Mouse (Mus musculus) embryonic facial prominence, embryonic 14.5 days (tissue): ENCODE data around the gene Gpbp1. TPM values are rescaled to one million over a fixed set of nuclear protein-coding genes. Genes with fewer than 3 reads are reported as not detected.

ENCODE experiments used
- ATAC-seq: fragments of 200-750 bp; cut with Nextera tagmentation; 2 replicates; pipeline ENCODE4 v1.8.0; 2017; ENCODE audit warnings: low read depth, moderate number of reproducible peaks, moderate TSS enrichment
- DNase-seq: peaks from one replicate; pipeline ENCODE4 v3.0.0-alpha.2; 2015; ENCODE audit warnings: low spot score
- H3K27ac ChIP-seq: fragments of 300-500 bp; sonication (generic); replicated peaks from 2 replicates; pipeline ENCODE4 v1.5.1; 2014; ENCODE audit warnings: low read depth, mild to moderate bottlenecking, low read length, moderate library complexity
- H3K27me3 ChIP-seq: fragments of 300-500 bp; sonication (generic); replicated peaks from 2 replicates; pipeline ENCODE4 v1.6.1; 2014; ENCODE audit warnings: low read length; ENCODE audit not compliant: control insufficient read depth, insufficient read depth
- H3K36me3 ChIP-seq: fragments of 300-500 bp; sonication (generic); 2 replicates; pipeline ENCODE4 v1.6.1; 2014; ENCODE audit warnings: low read length, mixed read lengths; ENCODE audit not compliant: control insufficient read depth, insufficient read depth
- H3K4me1 ChIP-seq: fragments of 300-500 bp; sonication (generic); 2 replicates; pipeline ENCODE4 v1.6.1; 2014; ENCODE audit warnings: antibody characterized with exemption, low read length; ENCODE audit not compliant: control insufficient read depth, insufficient read depth
- H3K4me2 ChIP-seq: fragments of 300-500 bp; sonication (generic); 2 replicates; pipeline ENCODE4 v1.6.1; 2014; ENCODE audit warnings: low read depth, mild to moderate bottlenecking, low read length, moderate library complexity, mixed read lengths
- H3K4me3 ChIP-seq: fragments of 300-500 bp; sonication (generic); 2 replicates; pipeline ENCODE4 v1.5.1; 2014; ENCODE audit warnings: low read depth, mild to moderate bottlenecking, low read length
- H3K9ac ChIP-seq: fragments of 300-500 bp; sonication (generic); 2 replicates; pipeline ENCODE4 v1.6.1; 2014; ENCODE audit warnings: low read depth, mild to moderate bottlenecking, low read length, moderate library complexity, mixed read lengths
- H3K9me3 ChIP-seq: fragments of 300-500 bp; sonication (generic); 2 replicates; pipeline ENCODE4 v1.6.1; 2016; ENCODE audit warnings: low read length; ENCODE audit not compliant: control insufficient read depth
- WGBS: fragments of 180-500 bp; shearing (Covaris S2); extraction: QIAGEN DNeasy Blood & Tissue Kit; methylation state at CpG from one replicate; pipeline ENCODE4 v1.1.7; 2014; 5-methylcytosine and 5-hydroxymethylcytosine counted together
- polyA plus RNA-seq: library from polyadenylated mRNA; unstranded; fragments of >200 nt; fragmentation: Nextera tagmentation; extraction: Ambion mirVana; gene quantifications from 2 replicates; pipeline ENCODE4 v1.2.1, GENCODE M21; 2014

Gene Gpbp1
- 90.0 and 94.1 TPM in 2 replicates for polyA plus RNA-seq

- H3K4me1 ChIP-seq: peaks cover 12% of the 10 kb centered on the region
- ATAC-seq (peak; percentile 95), DNase-seq (peak; percentile 100)
- peak within 1 kb of the TSS; percentile 79 for H3K4me2 ChIP-seq
- no peaks in the 10 kb centered on the region for H3K36me3 ChIP-seq
- H3K4me3 ChIP-seq: peak within 1 kb of the TSS; percentile 92
- H3K27ac ChIP-seq: peak within 1 kb of the TSS; percentile 98
- under 1% methylated on average over 53 of the region's 109 CpGs for WGBS
- peak within 1 kb of the TSS; percentile 99 for H3K9ac ChIP-seq
- H3K27me3 ChIP-seq: peaks cover 25% of the 10 kb centered on the region
- no peaks in the 10 kb centered on the region for H3K9me3 ChIP-seq
Measured at GRCm38 (mm10) chr13:111489802-111490723, at the start of gene Gpbp1. Gene Gpbp1 (minus strand): TSS chr13:111490111.

GRCm38 (mm10) chr13:111537718-111538117 is 47.8 kb upstream of the Gpbp1 start:
- no peak overlapping the region for H3K4me2 ChIP-seq
- 78% methylated on average over 9 of the region's 9 CpGs for WGBS
- no peak overlapping the region for H3K9ac ChIP-seq
- H3K4me3 ChIP-seq: no peak overlapping the region
- no peak overlapping the region for H3K27ac ChIP-seq
- no peaks in the 10 kb centered on the region for H3K36me3 ChIP-seq
- DNase-seq: no peak
- H3K27me3 ChIP-seq: no peaks in the 10 kb centered on the region
- ATAC-seq: no peak
- H3K4me1 ChIP-seq: no peaks in the 10 kb centered on the region
- H3K9me3 ChIP-seq: no peaks in the 10 kb centered on the region

GRCm38 (mm10) chr13:111536207-111536887 is 46.4 kb upstream of the Gpbp1 start:
- ATAC-seq (no peak), DNase-seq (no peak)
- H3K9ac ChIP-seq: no peak overlapping the region
- H3K27me3 ChIP-seq: no peaks in the 10 kb centered on the region
- H3K27ac ChIP-seq: no peak overlapping the region
- H3K36me3 ChIP-seq: no peaks in the 10 kb centered on the region
- H3K4me2 ChIP-seq: no peak overlapping the region
- H3K4me3 ChIP-seq: no peak overlapping the region
- no peaks in the 10 kb centered on the region for H3K9me3 ChIP-seq
- WGBS: 75% methylated on average over 6 of the region's 6 CpGs
- H3K4me1 ChIP-seq: no peaks in the 10 kb centered on the region

- no peak for DNase-seq
- Histone ChIP-seq H3K36me3 (no peaks in the 10 kb centered on the region), H3K27ac (no peak overlapping the region), H3K4me3 (no peak overlapping the region), H3K9me3 (no peaks in the 10 kb centered on the region), H3K4me2 (no peak overlapping the region), H3K27me3 (no peaks in the 10 kb centered on the region), H3K9ac (no peak overlapping the region), H3K4me1 (no peaks in the 10 kb centered on the region)
- 58% methylated on average over 6 of the region's 6 CpGs for WGBS
- ATAC-seq: no peak
Measured at GRCm38 (mm10) chr13:111534131-111534530, 44.2 kb upstream of the Gpbp1 start.

GRCm38 (mm10) chr13:111532178-111532948 is 42.5 kb upstream of the Gpbp1 start:
- no peak for DNase-seq
- Histone ChIP-seq H3K36me3 (no peaks in the 10 kb centered on the region), H3K9ac (no peak overlapping the region), H3K27me3 (no peaks in the 10 kb centered on the region), H3K4me2 (no peak overlapping the region), H3K9me3 (no peaks in the 10 kb centered on the region), H3K27ac (no peak overlapping the region), H3K4me3 (no peak overlapping the region), H3K4me1 (no peaks in the 10 kb centered on the region)
- 85% methylated on average over 16 of the region's 16 CpGs for WGBS
- no peak for ATAC-seq

GRCm38 (mm10) chr13:111531701-111532100 is 41.8 kb upstream of the Gpbp1 start:
- Histone ChIP-seq H3K9me3 (no peaks in the 10 kb centered on the region), H3K4me1 (no peaks in the 10 kb centered on the region), H3K9ac (no peak overlapping the region), H3K4me3 (no peak overlapping the region), H3K4me2 (no peak overlapping the region), H3K27ac (no peak overlapping the region), H3K27me3 (no peaks in the 10 kb centered on the region), H3K36me3 (no peaks in the 10 kb centered on the region)
- DNase-seq (no peak), ATAC-seq (no peak)
- 81% methylated on average over 1 of the region's 1 CpGs for WGBS

- no peaks in the 10 kb centered on the region for H3K27me3 ChIP-seq
- no peak overlapping the region for H3K9ac ChIP-seq
- no peaks in the 10 kb centered on the region for H3K4me1 ChIP-seq
- no peak overlapping the region for H3K4me2 ChIP-seq
- DNase-seq: no peak
- no peak for ATAC-seq
- no peaks in the 10 kb centered on the region for H3K36me3 ChIP-seq
- H3K27ac ChIP-seq: no peak overlapping the region
- H3K9me3 ChIP-seq: no peaks in the 10 kb centered on the region
- WGBS: 89% methylated on average over 2 of the region's 2 CpGs
- no peak overlapping the region for H3K4me3 ChIP-seq
Measured at GRCm38 (mm10) chr13:111524277-111524676, 34.4 kb upstream of the Gpbp1 start.

GRCm38 (mm10) chr13:111522336-111522735 is 32.4 kb upstream of the Gpbp1 start:
- Histone ChIP-seq H3K9me3 (no peaks in the 10 kb centered on the region), H3K27me3 (no peaks in the 10 kb centered on the region), H3K36me3 (no peaks in the 10 kb centered on the region), H3K4me1 (no peaks in the 10 kb centered on the region), H3K4me2 (no peak overlapping the region), H3K27ac (no peak overlapping the region), H3K9ac (no peak overlapping the region), H3K4me3 (no peak overlapping the region)
- ATAC-seq (no peak), DNase-seq (no peak)
- 67% methylated on average over 9 of the region's 9 CpGs for WGBS
